Mouse (Mus musculus): Measurements from ENCODE around the gene Mettl11b. TPM values are rescaled to one million over a fixed set of nuclear protein-coding genes. Genes with fewer than 3 reads are reported as not detected.

The Mettl11b gene
- polyA plus RNA-seq, 1 experiment from 2014 or later, result not detected

DNA sequence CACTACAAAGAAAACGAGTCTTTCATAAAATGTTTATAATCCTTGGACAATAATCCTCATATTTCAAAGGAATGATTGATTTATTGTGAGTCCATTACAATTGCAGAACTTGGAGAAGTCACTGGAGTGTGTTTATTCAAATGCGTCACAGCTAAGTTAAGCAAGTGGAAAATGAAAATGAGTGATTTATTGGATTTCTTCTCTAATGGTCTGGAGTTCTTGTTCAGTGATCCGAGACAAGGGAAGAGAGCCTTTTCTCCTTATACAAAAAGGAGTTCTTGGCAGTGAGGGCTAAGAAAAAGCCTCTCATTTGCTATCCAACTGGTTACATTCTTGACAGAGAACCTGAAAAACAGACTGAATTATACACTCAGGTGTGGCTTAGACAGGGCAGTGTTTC, 42.9 kb downstream of the Mettl11b start:
- Histone ChIP-seq H3K9me3 (no peaks in the 10 kb centered on the region), H3K27me3 (ENCODE audit: insufficient read depth, poor library complexity, severe bottlenecking) (no peaks in the 10 kb centered on the region), H3K27ac (no peak overlapping the region), H3K4me3 (no peak overlapping the region), H3K4me1 (no peaks in the 10 kb centered on the region), H3K36me3 (no peaks in the 10 kb centered on the region)
- 82% methylated on average over 3 of the region's 3 CpGs for WGBS
- no peak for DNase-seq (ENCODE audit: low spot score)

DNA sequence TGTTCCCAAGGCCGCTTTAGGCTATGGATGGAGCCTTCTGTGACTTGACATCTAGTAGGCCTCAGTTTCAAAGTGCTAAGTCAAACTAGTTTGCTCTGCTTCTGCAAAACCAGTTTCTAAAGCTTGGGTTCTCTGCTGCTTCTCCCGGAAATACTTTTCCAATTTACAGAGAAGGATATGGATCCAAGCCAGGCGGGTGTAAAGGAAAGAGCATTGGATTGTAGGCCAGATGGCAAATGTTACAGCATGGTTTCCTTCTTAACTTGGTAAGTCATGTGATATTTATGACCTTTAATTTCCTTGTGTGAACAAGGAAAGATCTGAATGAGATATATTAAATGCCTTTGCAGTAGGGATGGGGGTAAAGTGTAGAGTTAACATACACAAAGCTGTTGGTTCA, 52.2 kb downstream of the Mettl11b start:
- 84% methylated on average over 3 of the region's 3 CpGs for WGBS
- H3K27me3 ChIP-seq (ENCODE audit: insufficient read depth, poor library complexity, severe bottlenecking), result no peaks in the 10 kb centered on the region
- no peak for DNase-seq (ENCODE audit: low spot score)
- H3K27ac ChIP-seq, result no peak overlapping the region
- no peaks in the 10 kb centered on the region for H3K9me3 ChIP-seq
- H3K4me3 ChIP-seq, result no peak overlapping the region
- no peaks in the 10 kb centered on the region for H3K36me3 ChIP-seq
- H3K4me1 ChIP-seq, result 0 out of 2 replicates have a peak, but pooled peaks cover 4% of the 10 kb centered on the region

DNA sequence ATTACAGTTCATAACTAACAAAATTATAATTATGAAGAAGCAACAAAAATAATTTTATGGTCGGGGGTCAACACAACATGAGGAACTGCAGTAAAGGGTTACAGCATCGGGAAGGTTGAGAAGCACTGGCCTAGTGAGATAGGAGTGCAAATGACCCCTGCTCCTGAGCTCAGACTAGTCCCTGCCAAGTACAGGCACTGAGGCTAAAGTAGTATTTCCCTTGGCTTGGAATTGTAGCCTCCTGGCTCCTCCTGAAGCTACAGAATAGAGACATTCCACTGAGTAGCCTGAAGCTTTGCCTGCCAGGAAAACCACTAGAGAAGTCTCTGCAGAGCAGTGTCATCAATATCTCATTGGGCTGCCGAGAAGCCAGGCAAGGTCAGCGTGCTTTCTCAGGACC, 53.7 kb downstream of the Mettl11b start:
- H3K4me3 ChIP-seq, result no peak overlapping the region
- 0 out of 2 replicates have a peak, but pooled peaks cover 4% of the 10 kb centered on the region for H3K4me1 ChIP-seq
- no peaks in the 10 kb centered on the region for H3K27me3 ChIP-seq (ENCODE audit: insufficient read depth, poor library complexity, severe bottlenecking)
- no peaks in the 10 kb centered on the region for H3K9me3 ChIP-seq
- DNase-seq (ENCODE audit: low spot score), result no peak
- 70% methylated on average over 4 of the region's 4 CpGs for WGBS
- no peaks in the 10 kb centered on the region for H3K36me3 ChIP-seq
- no peak overlapping the region for H3K27ac ChIP-seq

DNA sequence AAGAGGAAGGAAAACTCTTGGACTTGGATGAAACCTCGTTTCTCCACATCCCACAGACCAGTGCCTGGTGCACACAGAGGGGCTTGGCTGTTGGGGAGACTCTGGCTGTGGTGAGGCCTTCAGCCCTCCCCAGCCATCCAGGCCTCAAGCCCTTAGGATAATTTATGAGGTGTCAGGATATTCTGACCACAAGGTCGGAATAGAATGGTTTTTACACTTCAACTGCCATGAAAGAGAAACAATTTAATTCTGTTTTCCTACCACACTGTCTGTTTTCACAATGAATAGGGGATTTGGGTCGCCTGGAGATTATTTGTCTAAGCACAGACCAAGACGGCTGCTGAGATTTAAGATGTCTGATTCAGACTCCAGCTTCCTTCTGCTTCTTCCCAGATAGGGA, 54.3 kb downstream of the Mettl11b start:
- 39% methylated on average over 4 of the region's 4 CpGs for WGBS
- Histone ChIP-seq H3K27ac (no peak overlapping the region), H3K27me3 (ENCODE audit: insufficient read depth, poor library complexity, severe bottlenecking) (no peaks in the 10 kb centered on the region), H3K4me3 (no peak overlapping the region), H3K36me3 (no peaks in the 10 kb centered on the region), H3K9me3 (no peaks in the 10 kb centered on the region), H3K4me1 (0 out of 2 replicates have a peak, but pooled peaks cover 4% of the 10 kb centered on the region)
- no peak for DNase-seq (ENCODE audit: low spot score)

DNA sequence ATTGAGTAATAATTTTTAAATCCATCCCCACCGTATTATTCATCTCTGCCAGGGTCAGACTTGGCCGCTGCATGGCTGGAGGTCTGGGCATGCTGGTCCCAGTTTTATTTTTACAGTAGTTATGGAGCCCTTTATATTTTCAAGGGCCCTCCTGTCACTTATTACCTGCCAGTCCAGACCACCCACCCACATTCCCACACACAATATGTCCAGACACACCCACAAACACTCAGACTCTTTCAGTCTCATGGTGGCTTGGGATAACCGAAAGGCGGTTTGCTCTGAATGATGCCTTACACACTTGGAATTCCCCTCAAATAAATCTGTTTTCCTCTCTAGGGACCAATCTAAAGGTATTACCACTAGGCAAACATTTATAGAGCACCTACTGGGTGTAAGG, 55.1 kb downstream of the Mettl11b start:
- H3K4me3 ChIP-seq, result no peak overlapping the region
- no peaks in the 10 kb centered on the region for H3K36me3 ChIP-seq
- H3K4me1 ChIP-seq, result 0 out of 2 replicates have a peak, but pooled peaks cover 4% of the 10 kb centered on the region
- no peak overlapping the region for H3K27ac ChIP-seq
- no peak for DNase-seq (ENCODE audit: low spot score)
- H3K27me3 ChIP-seq (ENCODE audit: insufficient read depth, poor library complexity, severe bottlenecking), result no peaks in the 10 kb centered on the region
- WGBS, result 87% methylated on average over 4 of the region's 4 CpGs
- H3K9me3 ChIP-seq, result no peaks in the 10 kb centered on the region

DNA sequence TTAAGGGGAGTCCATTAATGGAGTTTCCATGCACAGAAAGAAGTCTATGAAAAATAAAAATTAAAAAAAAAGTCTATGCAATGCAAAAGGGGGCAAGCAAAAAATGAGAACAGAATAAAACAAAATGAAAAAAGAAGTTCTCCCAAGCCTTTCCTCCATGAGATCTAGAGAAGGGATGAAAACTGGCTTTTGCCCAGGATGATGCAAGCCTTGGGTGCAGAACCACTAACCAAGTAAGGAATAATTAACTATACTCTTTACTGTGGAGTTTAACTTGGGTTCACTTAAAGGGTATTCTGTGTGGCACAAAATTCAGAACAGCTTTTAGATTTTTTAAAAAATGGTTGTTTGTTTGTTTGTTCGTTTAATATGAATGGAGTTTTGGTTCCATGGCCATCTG, 62.6 kb downstream of the Mettl11b start:
- Histone ChIP-seq H3K36me3 (no peaks in the 10 kb centered on the region), H3K27me3 (ENCODE audit: insufficient read depth, poor library complexity, severe bottlenecking) (no peaks in the 10 kb centered on the region), H3K4me3 (no peak overlapping the region), H3K9me3 (no peaks in the 10 kb centered on the region), H3K27ac (no peak overlapping the region), H3K4me1 (no peaks in the 10 kb centered on the region)
- DNase-seq (ENCODE audit: low spot score), result no peak
- WGBS, result 70% methylated on average over 1 of the region's 1 CpGs

DNA sequence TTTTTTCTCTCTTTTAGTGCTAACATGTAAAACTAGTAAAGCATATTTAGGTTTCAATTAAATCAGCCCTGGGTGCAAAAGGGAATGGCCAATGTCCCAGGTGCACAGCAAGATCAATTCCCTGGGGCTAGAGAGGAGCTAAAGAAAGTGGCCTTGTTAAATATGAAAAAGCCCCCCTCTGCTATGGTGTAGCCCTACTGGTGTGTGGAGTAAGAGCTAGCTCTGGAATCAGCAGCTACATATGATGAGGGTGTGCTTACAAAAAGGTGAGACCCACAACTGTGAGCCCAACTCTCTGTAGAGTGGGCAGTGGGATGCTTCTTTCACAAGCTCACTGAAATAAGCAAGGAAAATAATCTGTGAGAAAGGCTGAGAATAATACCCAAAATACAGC, 66.5 kb downstream of the Mettl11b start:
- Histone ChIP-seq H3K36me3 (no peaks in the 10 kb centered on the region), H3K4me1 (no peaks in the 10 kb centered on the region), H3K4me3 (no peak overlapping the region), H3K9me3 (no peaks in the 10 kb centered on the region), H3K27ac (no peak overlapping the region), H3K27me3 (ENCODE audit: insufficient read depth, poor library complexity, severe bottlenecking) (no peaks in the 10 kb centered on the region)
- no peak for DNase-seq (ENCODE audit: low spot score)

DNA sequence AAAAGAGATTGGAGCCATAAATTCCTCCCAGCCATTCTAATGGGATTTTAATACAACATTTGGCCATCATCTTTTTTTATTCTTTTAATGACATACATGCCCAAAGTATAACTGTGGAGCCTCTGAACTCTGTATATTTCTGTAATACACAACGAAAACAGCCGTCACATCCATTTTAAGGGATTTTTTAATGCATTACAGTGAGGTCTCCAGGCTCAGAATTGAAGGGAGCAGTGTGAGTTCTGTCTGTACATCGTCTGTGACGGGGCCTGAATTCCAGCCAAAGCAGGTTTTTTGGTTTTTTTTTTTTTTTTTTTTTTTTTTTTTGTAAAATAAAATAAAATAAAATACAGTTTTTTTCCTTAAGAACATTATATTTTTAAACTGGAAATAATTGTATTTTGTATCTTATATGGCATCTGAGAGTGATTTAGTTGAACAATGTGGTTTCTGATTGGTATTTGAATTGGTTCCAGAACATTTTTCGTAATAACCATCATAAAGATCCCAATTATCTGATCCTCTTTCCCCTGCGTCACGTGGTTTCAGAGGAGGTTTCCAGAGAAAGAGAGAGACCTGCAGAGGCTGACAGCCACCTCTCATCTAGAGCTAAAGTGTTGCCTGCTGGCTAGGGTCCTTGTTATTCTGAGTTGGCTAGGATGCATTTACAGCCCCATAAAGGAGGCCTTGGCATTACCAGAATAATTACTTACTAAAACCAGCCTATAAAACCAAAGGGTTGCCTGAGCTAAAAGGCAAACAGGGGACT, 67.1 kb downstream of the Mettl11b start:
- 74% methylated on average over 7 of the region's 7 CpGs for WGBS
- DNase-seq (ENCODE audit: low spot score), result no peak

DNA sequence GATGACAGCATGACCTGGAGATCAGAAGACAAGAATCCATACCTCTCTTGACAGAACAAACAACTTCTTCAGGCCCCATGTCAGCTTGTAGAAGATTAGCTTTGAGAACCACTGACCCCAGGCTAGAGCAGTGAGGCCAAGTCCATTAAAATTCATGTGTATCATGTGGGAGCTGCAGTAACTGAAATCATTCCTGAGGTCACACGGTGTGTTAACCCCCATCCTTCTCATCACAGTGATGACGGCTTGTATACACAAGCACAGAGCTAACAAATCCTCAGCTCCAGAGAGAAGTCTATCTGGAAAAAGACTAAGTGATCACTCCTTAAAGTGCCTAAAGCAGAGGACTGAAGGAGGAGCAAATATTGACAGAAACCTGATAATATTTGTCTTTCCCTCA, 68.0 kb downstream of the Mettl11b start:
- Histone ChIP-seq H3K36me3 (no peaks in the 10 kb centered on the region), H3K9me3 (no peaks in the 10 kb centered on the region), H3K4me1 (no peaks in the 10 kb centered on the region), H3K27ac (no peak overlapping the region), H3K27me3 (ENCODE audit: insufficient read depth, poor library complexity, severe bottlenecking) (no peaks in the 10 kb centered on the region), H3K4me3 (no peak overlapping the region)
- 61% methylated on average over 2 of the region's 2 CpGs for WGBS
- no peak for DNase-seq (ENCODE audit: low spot score)

More for the DNA sequence above, 67.1 kb downstream of the Mettl11b start:
- H3K4me1 ChIP-seq, result no peaks in the 10 kb centered on the region
- no peaks in the 10 kb centered on the region for H3K9me3 ChIP-seq
- H3K27me3 ChIP-seq (ENCODE audit: insufficient read depth, poor library complexity, severe bottlenecking), result no peaks in the 10 kb centered on the region
- no peaks in the 10 kb centered on the region for H3K36me3 ChIP-seq
- no peak overlapping the region for H3K27ac ChIP-seq
- H3K4me3 ChIP-seq, result no peak overlapping the region

DNA sequence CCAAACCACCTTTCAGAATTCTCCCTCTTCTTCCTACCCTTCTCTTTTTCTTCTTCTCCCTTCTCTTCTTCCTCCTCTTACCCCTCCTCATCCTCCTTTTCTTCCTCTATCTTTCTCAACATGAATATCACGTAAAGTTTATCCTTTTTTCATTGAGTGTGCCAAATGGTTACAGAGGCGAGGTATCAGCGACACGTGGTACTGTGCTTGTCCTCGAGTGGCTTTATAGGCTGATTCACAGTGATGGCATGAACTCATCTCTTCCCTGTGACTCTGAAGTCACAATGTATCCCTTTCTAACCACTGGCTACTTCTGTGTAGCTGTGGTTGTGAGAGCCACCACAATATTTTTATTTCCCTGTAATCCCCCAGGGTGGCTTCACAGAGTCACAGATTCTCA, 68.6 kb downstream of the Mettl11b start:
- 91% methylated on average over 5 of the region's 5 CpGs for WGBS
- no peak for DNase-seq (ENCODE audit: low spot score)
- no peaks in the 10 kb centered on the region for H3K27me3 ChIP-seq (ENCODE audit: insufficient read depth, poor library complexity, severe bottlenecking)
- H3K9me3 ChIP-seq, result no peaks in the 10 kb centered on the region
- H3K27ac ChIP-seq, result no peak overlapping the region
- H3K4me1 ChIP-seq, result no peaks in the 10 kb centered on the region
- H3K4me3 ChIP-seq, result no peak overlapping the region
- no peaks in the 10 kb centered on the region for H3K36me3 ChIP-seq

Other genes starting within 250 kb of the Mettl11b start
- 20.2 and 20.3 TPM in 2 replicates for gene Kifap3, start 54.4 kb upstream of the Mettl11b start, polyA plus RNA-seq (2016; fragmentation: Nextera tagmentation; extraction: Ambion mirVana)
- gene Scyl3, start 203.9 kb upstream of the Mettl11b start, polyA plus RNA-seq (2016; fragmentation: Nextera tagmentation; extraction: Ambion mirVana), result 11.4 and 16.4 TPM in 2 replicates

Measured in heart, embryonic 10.5 days (tissue).